Mouse (Mus musculus) monocyte, adult 2 months (primary cell): ENCODE measurements around the gene Vill.

Experiments
- DNase-seq, 2 experiments: peaks; one replicate each; pipeline ENCODE4 v3.0.0; 2022; ENCODE audit warnings: low spot score in 2 of 2, low read depth in 1 of 2

The Vill gene

DNA sequence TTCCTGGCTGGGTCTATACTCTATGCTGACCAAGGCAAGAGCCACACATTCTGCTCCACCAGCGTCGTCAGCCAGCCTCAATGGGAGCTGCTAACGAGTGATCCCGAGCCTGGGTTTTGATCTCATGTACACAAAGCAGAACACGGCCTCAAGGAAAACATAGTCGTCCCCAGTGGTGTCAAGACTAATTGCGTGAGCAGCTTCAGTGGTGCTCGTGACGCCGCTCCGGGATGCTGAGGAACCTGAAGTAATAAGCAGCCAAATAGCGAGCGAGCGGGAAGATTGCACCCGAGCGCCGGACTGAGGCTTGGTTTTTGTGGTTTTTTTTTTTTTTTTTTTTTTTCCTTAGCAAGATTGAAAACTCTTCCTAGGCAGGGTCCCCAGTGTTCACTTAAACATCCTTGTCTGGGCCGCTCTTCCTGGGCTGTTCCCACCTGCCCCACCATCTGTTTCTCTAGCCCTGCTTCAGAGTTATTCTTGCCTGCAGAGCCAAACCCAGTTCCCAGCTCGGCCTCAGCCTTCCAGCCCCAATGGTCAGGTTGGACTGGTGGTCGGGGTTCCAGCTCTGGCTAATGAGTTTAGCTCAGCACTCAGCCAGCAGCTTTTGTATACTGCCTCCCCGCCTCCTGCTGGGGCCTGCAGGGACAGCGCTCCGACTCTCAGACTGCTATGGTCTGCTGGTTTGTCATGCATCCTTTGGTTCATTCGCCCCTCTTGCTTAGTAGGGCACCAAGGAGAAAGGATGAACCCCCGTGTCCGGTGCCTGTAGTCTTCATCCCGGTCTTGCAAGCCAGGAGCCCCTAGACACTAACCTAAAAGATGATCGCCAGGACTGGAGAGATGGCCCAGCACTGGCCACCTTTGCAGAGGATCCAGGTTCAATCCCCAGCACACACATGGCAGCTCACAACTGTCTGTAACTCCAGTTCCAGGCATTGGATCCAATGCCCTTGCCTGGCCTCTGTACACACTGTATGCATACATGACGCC lies 17.6 kb upstream of the Vill start:
- no peak for DNase-seq

DNA sequence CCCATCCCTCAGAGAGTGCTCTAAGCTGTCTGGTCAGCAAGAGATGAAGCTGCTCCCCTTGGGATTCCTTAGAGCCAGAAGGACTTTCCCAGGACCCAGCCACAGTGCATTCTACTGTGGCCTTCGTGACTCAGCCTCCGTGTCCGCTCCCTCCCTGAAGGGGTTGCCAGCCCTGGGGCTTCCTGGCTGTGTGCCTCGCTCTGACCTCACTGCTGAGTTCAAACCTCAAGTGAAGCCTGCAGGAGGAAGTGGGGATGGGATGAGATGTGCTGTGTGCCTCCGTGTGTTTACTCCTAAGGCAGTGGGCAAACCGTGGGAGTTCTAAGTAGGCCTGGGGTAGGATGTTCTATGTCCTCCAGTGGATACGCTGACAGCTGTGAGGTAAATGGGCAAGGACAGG lies 16.7 kb upstream of the Vill start:
- peak; percentile 33 to 41 for DNase-seq

DNA sequence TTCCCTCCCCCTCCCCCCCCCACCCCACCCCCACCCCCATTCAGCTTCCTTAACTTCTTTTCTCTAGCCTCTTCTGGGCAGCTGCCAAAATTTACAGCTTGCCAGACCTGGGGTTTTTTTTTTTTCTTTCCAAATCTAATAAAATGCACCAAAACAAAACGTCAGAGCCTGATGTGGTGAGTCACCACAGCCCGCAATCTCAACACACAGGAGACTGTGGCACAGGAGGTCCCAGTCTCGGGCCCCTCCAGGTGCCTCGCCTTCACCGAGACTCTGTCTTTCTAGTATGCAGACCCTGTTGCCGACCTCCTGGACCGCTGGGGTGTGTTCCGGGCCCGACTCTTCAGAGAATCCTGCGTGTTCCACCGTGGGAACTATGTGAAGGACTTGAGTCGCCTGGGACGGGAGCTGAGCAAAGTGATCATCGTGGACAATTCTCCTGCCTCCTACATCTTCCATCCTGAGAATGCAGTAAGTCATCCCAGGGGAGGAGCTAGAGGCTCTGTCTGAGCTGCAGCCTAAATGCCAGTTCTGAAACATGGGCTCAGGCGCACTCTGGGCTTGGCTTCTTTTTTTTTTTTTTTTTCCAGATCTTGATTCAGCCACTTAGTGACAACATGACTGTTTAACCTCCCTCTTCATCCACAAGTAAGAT lies 15.4 kb upstream of the Vill start:
- no peak for DNase-seq

DNA sequence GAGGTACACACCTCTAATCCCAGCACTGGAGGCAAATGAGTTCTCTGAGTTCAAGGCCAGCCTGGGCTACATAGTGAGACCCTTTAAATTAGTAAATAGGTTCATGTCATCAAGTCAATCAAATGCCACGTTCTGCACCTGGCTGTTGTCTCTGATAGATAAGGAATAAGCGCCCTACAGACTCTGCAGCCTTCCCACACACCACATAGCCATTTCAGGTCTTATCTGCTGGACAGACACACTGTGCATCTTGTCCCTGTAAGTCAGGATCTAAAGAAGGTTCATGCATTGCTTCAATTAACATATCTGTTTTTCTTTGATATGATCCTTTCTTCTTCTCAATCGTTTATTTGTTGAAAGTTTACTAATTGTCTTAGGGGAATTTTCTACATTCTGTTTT lies 14.0 kb upstream of the Vill start:
- no peak for DNase-seq

DNA sequence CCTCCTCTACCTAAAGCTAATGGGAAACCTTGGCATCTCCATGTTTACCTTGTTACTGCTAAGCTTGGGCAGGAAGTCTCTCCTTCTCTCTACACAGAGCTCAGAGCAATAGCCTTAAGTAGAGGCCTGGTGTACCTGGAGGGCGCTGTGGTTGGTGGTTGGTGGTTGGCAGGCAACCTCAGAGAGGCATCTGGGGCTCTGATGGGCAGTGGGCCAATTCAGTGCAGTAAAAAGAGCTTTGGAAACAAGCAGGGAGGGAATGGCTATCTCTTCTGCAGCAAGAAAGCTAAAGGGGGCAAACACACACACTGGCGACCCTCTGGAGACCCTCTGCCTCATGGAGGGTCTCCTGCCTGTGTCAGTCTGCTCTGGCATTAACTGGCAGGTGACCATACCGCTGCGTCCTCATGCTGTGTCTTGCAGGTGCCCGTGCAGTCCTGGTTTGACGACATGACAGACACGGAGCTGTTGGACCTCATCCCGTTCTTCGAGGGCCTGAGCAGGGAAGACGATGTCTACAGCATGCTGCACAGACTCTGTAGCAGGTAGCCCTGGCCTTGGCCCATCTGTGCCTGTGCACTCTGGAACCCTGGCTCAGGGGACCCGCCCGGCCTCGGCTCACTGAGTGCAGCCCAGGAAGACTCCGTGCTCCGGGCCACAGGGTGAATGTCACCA lies 12.3 kb upstream of the Vill start:
- no peak for DNase-seq

DNA sequence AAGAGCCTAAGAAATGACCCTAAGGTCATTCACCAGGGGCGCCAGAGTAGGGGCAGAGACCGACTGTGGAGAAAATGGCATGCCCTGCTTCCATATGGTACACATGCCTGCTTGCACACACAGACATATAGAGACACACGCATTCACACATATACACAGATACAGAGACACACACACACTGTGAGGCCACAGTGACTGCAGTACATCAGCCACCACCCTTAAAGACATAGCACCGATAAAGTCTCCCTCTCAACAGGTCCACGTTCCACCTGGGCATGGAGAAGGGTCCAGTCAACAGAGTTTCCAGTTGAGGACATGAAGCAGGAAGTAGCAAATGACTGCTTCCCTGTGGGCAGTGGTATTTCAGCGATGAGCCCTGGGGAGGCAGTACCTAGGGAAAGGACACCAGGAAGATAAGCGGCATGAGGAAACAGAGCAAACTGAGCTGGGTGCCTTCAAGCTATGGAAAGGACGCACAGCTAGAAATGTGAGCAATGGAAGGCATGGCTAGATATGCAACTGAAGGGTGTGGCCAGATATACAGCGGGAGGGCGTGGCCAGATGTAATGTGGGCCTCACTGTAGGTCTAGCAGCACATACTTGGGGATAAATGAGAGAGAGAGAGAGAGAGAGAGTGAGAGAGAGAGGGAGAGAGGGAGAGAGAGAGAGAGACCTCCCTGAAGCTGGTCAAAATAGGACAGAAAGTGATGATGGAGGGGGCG lies 4.2 kb upstream of the Vill start:
- DNase-seq, result no peak

DNA sequence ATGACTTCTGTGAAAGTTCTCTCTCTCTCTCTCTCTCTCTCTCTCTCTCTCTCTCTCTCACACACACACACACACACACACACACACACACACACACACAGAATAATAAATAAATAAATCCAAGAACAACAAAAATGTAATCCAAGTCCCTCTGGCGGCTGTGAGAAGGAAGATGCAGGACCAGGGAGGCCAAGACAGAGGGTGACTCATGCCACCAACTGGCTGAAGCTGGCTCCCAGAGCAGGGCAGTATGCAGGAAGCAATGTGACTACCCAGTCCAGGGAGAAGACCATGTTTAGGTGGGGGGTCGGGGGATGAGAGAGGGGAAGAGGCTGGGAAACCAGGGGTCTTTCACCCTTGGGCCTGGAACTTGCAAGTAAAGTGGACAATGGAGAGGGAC lies 1.4 kb upstream of the Vill start:
- no peak for DNase-seq

DNA sequence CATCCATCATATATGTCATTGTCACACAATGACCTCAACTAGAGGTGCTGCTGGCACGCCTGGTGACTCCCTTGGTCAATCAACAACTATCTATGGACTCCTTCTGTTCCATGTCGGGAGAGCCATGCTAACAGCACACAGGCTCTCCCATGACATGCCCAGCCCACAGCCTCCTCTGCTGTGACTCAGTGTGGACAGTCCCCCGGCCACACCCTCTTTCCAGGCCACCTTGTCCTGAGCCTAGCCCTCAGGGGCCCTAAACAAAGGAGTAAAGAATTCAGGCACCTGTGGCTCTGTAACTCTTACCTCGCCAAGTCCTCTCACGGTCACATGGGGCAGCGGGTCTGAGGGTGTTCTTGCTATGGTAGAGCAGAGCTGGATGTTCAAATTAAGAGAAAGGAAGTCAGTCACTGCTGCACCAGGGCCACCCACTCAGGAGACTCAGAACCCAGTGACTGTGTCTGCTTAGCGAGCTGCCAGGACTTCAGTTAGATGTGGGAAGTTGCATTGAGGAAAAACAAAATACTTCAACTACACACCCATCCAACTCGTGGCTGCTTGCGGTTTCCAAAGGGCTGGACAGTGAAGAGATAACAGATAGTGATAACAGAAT lies 1.5 kb downstream of the Vill start:
- DNase-seq, result no peak

DNA sequence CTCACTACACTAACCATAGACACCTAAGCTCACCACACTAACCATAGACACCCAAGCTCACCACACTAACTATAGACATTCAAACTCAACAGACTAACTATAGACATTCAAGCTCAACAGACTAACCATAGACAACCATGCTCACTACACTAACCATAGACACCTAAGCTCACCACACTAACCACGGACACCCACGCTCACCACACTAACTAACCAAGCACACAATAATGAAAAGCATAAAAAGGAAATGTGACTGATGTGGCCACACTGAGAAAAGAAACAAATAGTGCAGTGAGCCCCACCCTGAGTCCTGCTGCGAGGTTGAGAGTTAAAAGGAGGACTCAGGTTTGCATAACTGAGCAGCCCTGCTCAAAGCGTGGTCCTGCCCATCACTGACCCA lies 2.8 kb downstream of the Vill start:
- no peak for DNase-seq

DNA sequence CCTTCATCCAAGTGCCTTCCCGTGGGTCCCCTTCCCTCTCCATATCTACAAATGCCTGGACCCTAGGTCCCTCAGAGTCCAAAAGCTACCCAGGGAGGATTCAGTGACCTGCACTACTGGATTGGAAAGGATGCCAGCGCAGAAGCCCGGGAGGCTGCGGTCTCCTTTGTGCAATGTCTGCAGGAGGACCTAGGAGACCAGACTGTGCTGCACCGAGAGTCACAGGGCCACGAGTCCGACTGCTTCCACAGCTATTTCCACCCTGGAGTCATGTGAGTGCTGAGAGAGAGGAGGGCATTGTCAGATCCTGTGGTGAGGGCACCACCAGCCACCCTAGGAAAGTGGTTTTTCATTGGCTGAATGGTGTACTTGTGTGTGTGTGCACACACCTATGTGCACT lies 5.7 kb downstream of the Vill start:
- no peak for DNase-seq

DNA sequence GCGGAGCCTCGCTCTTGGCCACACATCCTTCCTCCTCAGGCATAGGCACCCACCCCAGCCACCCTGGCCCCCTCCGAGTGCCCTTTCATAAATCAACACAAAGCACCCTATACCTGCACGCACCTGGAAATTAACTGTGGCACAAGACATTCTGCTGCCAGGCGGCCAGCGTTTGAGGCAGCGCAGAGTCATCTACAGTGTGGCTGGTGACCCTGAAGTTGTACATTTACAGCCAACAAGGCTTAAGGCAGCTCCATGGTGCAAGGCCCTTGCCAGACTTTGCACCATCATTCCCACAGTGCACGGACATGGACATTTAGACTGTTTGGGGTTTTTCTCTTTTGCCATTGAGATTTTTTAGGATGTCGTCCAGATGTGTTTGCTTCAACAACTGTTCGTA lies 8.1 kb downstream of the Vill start:
- DNase-seq, result no peak

DNA sequence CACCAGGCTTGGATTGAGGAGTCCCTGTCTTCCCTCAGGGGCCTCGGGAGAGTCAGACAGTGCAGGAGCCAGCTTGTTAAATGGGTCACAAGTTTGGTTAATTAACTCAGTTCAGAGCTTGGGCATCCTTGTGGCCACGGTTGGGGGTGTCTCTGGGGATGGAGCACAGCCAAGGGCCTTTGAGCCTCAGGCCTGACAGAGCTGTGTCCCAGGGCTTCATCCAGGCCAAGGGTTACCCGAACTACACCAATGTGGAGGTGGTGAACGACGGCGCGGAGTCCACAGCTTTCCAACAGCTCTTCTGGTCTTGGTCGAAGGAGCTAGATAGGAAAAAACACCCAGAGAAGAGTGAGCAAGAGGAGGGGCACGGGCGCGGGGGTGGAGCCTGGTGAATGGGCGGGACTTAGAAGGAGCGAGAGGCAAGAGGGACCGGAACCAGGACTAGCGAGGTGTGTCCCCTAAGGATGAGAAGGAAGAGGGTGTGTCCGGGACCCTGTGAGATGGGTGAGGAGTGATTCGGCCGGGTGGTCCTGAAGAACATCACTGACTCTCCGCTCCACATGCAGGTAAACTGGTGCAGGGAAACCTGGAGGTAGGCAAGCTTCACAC lies 10.6 kb downstream of the Vill start:
- DNase-seq, result no peak

DNA sequence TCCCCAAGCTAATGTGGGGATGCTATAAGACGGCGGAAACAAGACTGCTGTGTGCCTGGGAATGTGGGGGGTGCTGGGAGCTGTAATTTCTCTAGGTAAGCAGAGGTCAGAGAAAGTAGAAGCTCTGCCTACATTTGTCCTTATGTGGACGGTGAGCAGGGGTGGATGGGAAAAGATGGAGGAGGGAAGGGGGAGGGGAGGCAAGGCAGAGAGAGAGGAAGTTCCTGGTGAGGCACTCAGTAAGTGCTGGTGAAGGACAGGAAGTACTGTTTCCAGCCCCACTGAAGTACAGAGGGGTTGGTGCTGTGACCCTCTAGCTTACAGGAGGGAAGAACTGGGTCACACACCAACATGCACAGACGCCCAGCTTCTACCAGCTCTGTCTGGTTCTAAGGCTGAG lies 11.7 kb downstream of the Vill start:
- no peak for DNase-seq

DNA sequence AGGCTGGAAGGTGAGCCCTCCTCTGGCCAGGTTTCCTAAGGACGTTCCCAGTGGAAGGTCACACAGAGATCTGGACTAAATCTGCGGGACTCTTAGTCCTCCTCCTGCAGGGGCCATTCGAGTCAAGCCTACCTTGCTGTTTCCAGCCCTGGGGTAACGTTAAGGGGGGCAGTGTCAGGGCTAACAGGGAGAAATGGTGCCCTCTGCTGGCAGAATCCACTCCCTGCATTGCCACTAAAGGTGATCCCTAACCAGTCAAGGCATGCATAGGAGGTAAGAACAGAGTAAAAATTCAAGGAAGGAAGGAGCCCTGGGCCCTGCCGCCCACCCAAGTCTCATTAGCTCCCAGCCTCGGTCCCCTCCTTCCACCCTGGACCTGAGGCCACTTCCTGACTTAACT lies 15.0 kb downstream of the Vill start:
- peak in 1 of 2 experiments; percentile 25 for DNase-seq

DNA sequence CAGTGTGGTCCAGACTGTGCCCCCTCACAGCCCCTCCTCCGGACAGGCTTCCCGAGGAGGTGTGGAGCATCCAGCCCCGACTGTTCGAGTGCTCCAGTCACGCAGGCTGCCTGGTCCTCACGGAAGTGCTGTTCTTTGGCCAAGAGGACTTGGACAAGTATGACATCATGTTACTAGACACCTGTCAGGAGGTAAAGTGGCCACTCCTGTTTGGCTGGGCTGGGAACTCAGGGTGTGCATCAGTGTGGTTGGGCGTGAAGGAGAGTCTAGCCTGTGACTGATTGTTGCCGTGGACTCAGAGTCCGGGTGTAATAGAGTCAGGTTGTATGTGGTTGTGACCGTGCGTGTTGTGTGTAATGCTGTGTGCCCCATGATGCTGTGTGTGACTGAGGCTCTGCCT lies 15.7 kb downstream of the Vill start:
- DNase-seq, result no peak

DNA sequence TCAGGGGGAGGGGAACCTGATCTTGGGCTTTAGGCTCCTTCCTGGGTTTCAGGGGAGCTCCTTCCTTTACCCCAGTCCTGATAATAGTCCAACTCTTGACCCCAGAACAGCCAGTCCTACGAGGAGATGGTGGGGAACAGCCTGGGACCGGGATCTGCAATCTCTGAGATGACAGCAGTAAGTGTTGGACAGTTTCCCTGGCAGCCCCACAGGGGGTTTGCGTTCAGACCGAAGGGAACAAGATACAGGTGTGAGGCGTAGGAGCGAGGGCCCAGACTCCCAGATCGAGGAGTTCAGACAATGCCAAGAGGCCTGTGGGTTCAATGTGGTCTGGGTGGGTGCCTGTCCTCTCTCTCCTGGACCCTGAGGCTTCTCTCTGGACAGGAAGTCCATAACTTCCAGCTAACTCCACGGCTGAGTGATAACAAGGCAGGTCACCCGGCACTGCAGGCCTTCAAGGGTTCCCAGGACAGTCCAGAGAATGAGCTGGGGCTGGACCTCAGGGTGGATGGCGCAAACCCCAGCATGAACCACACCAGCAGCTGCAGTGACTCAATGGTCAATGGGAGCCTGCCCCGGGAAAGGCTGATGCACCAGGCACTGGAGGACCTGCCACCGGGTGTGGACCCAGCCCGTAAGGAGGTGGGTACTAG lies 17.7 kb downstream of the Vill start:
- no peak for DNase-seq

DNA sequence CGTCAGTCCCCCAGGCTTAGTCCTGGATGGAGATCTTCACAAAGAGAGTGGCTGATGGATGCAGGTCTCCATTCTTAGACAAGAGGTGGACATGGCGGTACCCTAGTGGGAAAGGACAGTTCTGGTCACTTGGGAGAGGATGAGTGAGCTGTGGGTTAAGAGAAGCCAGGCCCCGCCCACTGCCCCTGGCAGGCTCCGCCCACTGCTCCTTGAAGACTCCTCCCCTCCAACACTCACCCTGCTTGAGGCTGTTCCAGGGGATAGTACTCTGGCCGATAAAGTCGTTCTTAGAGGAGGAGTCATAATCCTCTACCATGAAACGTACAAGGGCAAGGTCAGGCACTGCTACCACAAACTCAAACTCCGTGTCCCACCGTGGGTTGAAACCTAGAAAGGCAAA lies 19.2 kb downstream of the Vill start:
- no peak for DNase-seq

DNA sequence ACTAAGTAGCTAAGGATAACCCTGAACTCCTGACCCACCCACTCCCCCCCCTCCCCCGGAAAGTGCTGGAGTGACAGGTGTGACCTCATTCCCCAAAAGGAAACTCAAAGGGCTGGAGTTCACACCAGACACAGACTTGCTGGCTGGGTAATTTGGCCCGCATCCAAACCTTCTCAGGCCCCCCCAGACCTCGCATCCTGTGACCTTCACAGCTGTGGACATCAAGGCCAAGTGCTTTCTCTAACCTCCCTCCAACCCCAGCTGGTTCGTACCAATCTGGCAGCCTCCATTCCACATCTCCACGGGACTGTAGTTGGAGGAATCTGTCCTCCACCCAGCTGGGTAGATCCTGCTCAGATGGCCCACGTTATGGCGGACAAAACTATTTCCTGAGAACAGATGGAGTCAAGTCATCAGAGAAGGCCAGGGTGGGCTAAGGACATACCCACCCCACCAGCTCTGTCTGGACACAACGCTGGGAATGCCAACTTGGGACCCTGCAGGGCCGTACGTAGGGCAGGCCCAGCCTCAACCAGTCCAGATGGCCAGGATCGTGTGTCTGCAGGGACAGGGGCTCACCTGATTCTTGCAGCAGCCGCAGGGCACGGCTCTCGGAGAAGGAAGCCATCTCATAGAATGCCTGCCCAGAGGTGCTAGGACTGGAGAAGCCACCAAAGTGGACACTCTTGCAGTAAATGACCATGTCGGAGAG lies 20.8 kb downstream of the Vill start:
- DNase-seq, result no peak

DNA sequence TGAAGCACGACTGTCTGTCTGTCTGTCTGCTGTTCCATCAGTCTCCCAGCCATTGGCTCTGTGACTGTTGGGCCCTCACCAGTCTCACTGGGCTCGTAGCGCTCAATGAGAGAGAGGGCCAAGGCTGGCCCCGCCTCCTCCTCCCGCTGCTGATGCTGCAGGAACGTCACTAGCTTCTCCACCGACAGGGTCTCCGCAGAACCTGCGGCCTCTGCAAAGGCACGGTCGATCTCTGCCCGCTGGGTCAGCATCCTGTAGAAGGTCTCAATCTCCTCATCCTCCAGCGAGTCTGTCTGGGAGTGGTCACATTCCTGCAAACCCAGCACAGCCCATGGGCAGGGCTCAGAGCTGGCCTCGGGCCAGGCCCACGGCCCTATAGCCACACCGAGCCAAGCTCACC lies 23.1 kb downstream of the Vill start:
- no peak for DNase-seq
